Mouse (Mus musculus) heart, embryonic 16.5 days (tissue): ENCODE results near the gene Nmnat2. TPM values are rescaled to one million over a fixed set of nuclear protein-coding genes. Genes with fewer than 3 reads are reported as not detected.
A peak's percentile ranks its signal among the peaks of the same experiment; 100 is the strongest.

Experiments
- ATAC-seq: fragments of 200-750 bp; cut with Nextera tagmentation; replicated peaks from 2 replicates; pipeline ENCODE4 v1.8.0; 2017; ENCODE audit warnings: moderate number of reproducible peaks; ENCODE audit not compliant: insufficient read depth, low FRiP score; ENCODE audit errors: extremely low read depth
- H3K27ac ChIP-seq: fragments of 300-500 bp; sonication (generic); 2 replicates; pipeline ENCODE4 v1.5.1; 2014; ENCODE audit warnings: mild to moderate bottlenecking, low read length, control low read depth, moderate library complexity
- H3K27me3 ChIP-seq: fragments of 300-500 bp; sonication (generic); 2 replicates; pipeline ENCODE4 v1.6.1; 2014; ENCODE audit warnings: low read length, mixed read lengths; ENCODE audit not compliant: control insufficient read depth, insufficient read depth
- H3K36me3 ChIP-seq: fragments of 300-500 bp; sonication (generic); 2 replicates; pipeline ENCODE4 v1.6.1; 2014; ENCODE audit not compliant: control insufficient read depth, insufficient read depth
- H3K4me1 ChIP-seq: fragments of 300-500 bp; sonication (generic); 2 replicates; pipeline ENCODE4 v1.6.1; 2014; ENCODE audit warnings: low read length, mixed read lengths; ENCODE audit not compliant: control insufficient read depth, insufficient read depth
- H3K4me2 ChIP-seq: fragments of 300-500 bp; sonication (generic); 2 replicates; pipeline ENCODE4 v1.6.1; 2014; ENCODE audit warnings: low read depth, mild to moderate bottlenecking, control low read depth, low read length
- H3K4me3 ChIP-seq: fragments of 300-500 bp; sonication (generic); 2 replicates; pipeline ENCODE4 v1.5.1; 2014; ENCODE audit warnings: mild to moderate bottlenecking, control low read depth, low read length
- H3K9ac ChIP-seq: fragments of 300-500 bp; sonication (generic); 2 replicates; pipeline ENCODE4 v1.6.1; 2014; ENCODE audit warnings: low read length, control low read depth
- H3K9me3 ChIP-seq: fragments of 300-500 bp; sonication (generic); replicated peaks from 2 replicates; pipeline ENCODE4 v1.6.1; 2016; ENCODE audit warnings: low read length; ENCODE audit not compliant: control insufficient read depth
- WGBS: fragments of 180-500 bp; shearing (Covaris S2); extraction: QIAGEN DNeasy Blood & Tissue Kit; methylation state at CpG from one replicate; pipeline ENCODE4 v1.1.7; 2014; 5-methylcytosine and 5-hydroxymethylcytosine counted together
- polyA plus RNA-seq: library from polyadenylated mRNA; unstranded; fragments of >200 nt; fragmentation: Nextera tagmentation; extraction: Ambion mirVana; gene quantifications from 2 replicates; pipeline ENCODE4 v1.2.1, GENCODE M21; 2015

Nmnat2 gene
- polyA plus RNA-seq, 1 experiment from 2014 or later = 0.58 TPM

- WGBS = 56% methylated on average over 4 of the region's 4 CpGs
- Histone ChIP-seq H3K9ac (no peak overlapping the region), H3K4me1 (no peaks in the 10 kb centered on the region), H3K4me3 (no peak overlapping the region), H3K27me3 (no peaks in the 10 kb centered on the region), H3K36me3 (no peaks in the 10 kb centered on the region), H3K27ac (no peak overlapping the region), H3K9me3 (no peaks in the 10 kb centered on the region), H3K4me2 (no peak overlapping the region)
- no peak for ATAC-seq
Observed at GRCm38 (mm10) chr1:152942977-152943376, 11.8 kb upstream of the Nmnat2 start.

- peaks cover 42% of the 10 kb centered on the region for H3K27me3 ChIP-seq
- peaks cover 15% of the 10 kb centered on the region for H3K4me1 ChIP-seq
- H3K9me3 ChIP-seq = no peaks in the 10 kb centered on the region
- no peak overlapping the region for H3K4me3 ChIP-seq
- no peak overlapping the region for H3K9ac ChIP-seq
- no peak overlapping the region for H3K4me2 ChIP-seq
- WGBS = 73% methylated on average over 5 of the region's 5 CpGs
- no peak overlapping the region for H3K27ac ChIP-seq
- no peak for ATAC-seq
- no peaks in the 10 kb centered on the region for H3K36me3 ChIP-seq
Observed at GRCm38 (mm10) chr1:152954167-152954566, 626 bp upstream of the Nmnat2 start.

- peaks cover 42% of the 10 kb centered on the region for H3K27me3 ChIP-seq
- no peak overlapping the region for H3K27ac ChIP-seq
- H3K4me1 ChIP-seq = peaks cover 15% of the 10 kb centered on the region
- peak overlapping the region; percentile 53 for H3K4me2 ChIP-seq
- WGBS = 4% methylated on average over 40 of the region's 40 CpGs
- H3K36me3 ChIP-seq = no peaks in the 10 kb centered on the region
- no peak for ATAC-seq
- H3K9me3 ChIP-seq = no peaks in the 10 kb centered on the region
- peak overlapping the region; percentile 41 for H3K4me3 ChIP-seq
- H3K9ac ChIP-seq = no peak overlapping the region
Observed at GRCm38 (mm10) chr1:152955564-152956211, 895 bp downstream of the Nmnat2 start.

- no peaks in the 10 kb centered on the region for H3K9me3 ChIP-seq
- no peaks in the 10 kb centered on the region for H3K36me3 ChIP-seq
- H3K4me3 ChIP-seq = peak overlapping the region; percentile 41
- peaks cover 42% of the 10 kb centered on the region for H3K27me3 ChIP-seq
- ATAC-seq = no peak
- peak overlapping the region; percentile 53 for H3K4me2 ChIP-seq
- no peak overlapping the region for H3K9ac ChIP-seq
- WGBS = 5% methylated on average over 14 of the region's 14 CpGs
- peaks cover 15% of the 10 kb centered on the region for H3K4me1 ChIP-seq
- H3K27ac ChIP-seq = no peak overlapping the region
Observed at GRCm38 (mm10) chr1:152956221-152956620, 1.4 kb downstream of the Nmnat2 start.

GRCm38 (mm10) chr1:152964344-152964743 lies 9.6 kb downstream of the Nmnat2 start:
- ATAC-seq = no peak
- Histone ChIP-seq H3K36me3 (no peaks in the 10 kb centered on the region), H3K27me3 (no peaks in the 10 kb centered on the region), H3K9ac (no peak overlapping the region), H3K9me3 (no peaks in the 10 kb centered on the region), H3K4me3 (no peak overlapping the region), H3K4me1 (no peaks in the 10 kb centered on the region), H3K27ac (no peak overlapping the region), H3K4me2 (no peak overlapping the region)
- WGBS = 80% methylated on average over 10 of the region's 10 CpGs

GRCm38 (mm10) chr1:152966222-152966621 lies 11.4 kb downstream of the Nmnat2 start:
- Histone ChIP-seq H3K4me2 (no peak overlapping the region), H3K9me3 (peaks cover 6% of the 10 kb centered on the region; the same call in 1 of the 2 replicates), H3K27ac (no peak overlapping the region), H3K27me3 (no peaks in the 10 kb centered on the region), H3K4me1 (no peaks in the 10 kb centered on the region), H3K9ac (no peak overlapping the region), H3K4me3 (no peak overlapping the region), H3K36me3 (no peaks in the 10 kb centered on the region)
- ATAC-seq = no peak
- 73% methylated on average over 6 of the region's 6 CpGs for WGBS

GRCm38 (mm10) chr1:152966686-152967085 lies 11.9 kb downstream of the Nmnat2 start:
- H3K4me2 ChIP-seq = no peak overlapping the region
- H3K27ac ChIP-seq = no peak overlapping the region
- no peak for ATAC-seq
- H3K4me3 ChIP-seq = no peak overlapping the region
- H3K9me3 ChIP-seq = peaks cover 6% of the 10 kb centered on the region; the same call in 1 of the 2 replicates
- H3K36me3 ChIP-seq = no peaks in the 10 kb centered on the region
- H3K4me1 ChIP-seq = no peaks in the 10 kb centered on the region
- H3K27me3 ChIP-seq = no peaks in the 10 kb centered on the region
- 88% methylated on average over 2 of the region's 2 CpGs for WGBS
- no peak overlapping the region for H3K9ac ChIP-seq

- no peak for ATAC-seq
- Histone ChIP-seq H3K27ac (no peak overlapping the region), H3K27me3 (no peaks in the 10 kb centered on the region), H3K4me2 (no peak overlapping the region), H3K36me3 (no peaks in the 10 kb centered on the region), H3K4me3 (no peak overlapping the region), H3K9ac (no peak overlapping the region), H3K9me3 (peaks cover 6% of the 10 kb centered on the region; the same call in 1 of the 2 replicates), H3K4me1 (no peaks in the 10 kb centered on the region)
- 30% methylated on average over 4 of the region's 4 CpGs for WGBS
Observed at GRCm38 (mm10) chr1:152969081-152969480, 14.3 kb downstream of the Nmnat2 start.

- H3K4me1 ChIP-seq = no peaks in the 10 kb centered on the region
- H3K27me3 ChIP-seq = no peaks in the 10 kb centered on the region
- no peak for ATAC-seq
- H3K4me3 ChIP-seq = no peak overlapping the region
- H3K9ac ChIP-seq = no peak overlapping the region
- H3K9me3 ChIP-seq = peaks cover 6% of the 10 kb centered on the region; the same call in 1 of the 2 replicates
- H3K36me3 ChIP-seq = no peaks in the 10 kb centered on the region
- no peak overlapping the region for H3K27ac ChIP-seq
- H3K4me2 ChIP-seq = no peak overlapping the region
- WGBS = 49% methylated on average over 4 of the region's 4 CpGs
Observed at GRCm38 (mm10) chr1:152972957-152973356, 18.2 kb downstream of the Nmnat2 start.
